Mouse (Mus musculus) ovary, postnatal 10 days (tissue): ENCODE results near the gene Lrrc20.
"Not testable (repeated sequence)": the region's sequence is repeated elsewhere in the genome, so short reads cannot be mapped to it uniquely, and the experiment has no call there.

ENCODE experiments used
- DNase-seq: peaks from one replicate; pipeline ENCODE4 v3.0.0; 2022; ENCODE audit warnings: low spot score

Lrrc20 gene

DNA sequence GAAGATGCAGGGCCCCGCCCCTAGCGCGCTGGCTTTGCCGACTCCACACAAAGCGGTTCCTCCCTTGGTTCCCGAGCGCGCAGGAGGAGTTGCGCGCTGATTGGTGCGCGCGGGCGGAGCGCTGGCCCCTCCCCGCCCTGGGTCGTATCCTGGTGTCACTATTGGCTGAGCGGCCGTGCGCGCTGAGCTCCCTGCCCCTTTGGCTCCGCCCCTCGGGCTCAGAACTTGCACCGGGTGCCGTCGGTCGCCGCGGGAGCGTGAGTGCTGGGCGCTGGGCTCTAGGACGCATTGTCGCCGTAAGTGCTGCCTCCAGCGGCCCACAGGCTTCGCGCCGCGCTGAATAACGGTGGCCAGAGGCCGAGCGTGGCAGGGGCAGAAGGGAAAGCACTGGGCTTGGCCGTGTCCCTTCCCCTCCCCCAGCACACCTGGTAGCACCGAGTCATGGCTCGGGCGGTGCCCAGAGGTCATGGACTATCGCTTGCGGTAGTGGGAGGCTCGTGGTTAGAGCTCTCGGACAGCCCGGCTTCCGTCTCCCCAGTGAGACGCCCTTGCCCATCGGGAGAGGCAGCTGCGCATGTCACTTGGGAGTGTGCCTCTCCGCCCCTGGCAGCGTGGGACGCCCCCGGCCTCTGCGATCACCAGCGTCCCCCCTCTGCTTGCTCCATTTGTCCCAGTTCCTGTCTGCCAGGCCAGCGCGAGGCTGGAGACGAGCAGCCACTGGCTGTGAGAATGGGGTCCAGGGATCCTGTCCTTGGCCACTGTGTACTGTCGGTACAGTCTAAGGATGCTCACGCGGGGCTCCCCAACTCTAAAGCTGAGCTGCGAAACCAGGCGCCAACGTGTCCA lies at the start of gene Lrrc20:
TSS of gene Lrrc20 (plus strand) at position 208 of the 846 bp plus-strand sequence.
- DNase-seq: peak; percentile 63

DNA sequence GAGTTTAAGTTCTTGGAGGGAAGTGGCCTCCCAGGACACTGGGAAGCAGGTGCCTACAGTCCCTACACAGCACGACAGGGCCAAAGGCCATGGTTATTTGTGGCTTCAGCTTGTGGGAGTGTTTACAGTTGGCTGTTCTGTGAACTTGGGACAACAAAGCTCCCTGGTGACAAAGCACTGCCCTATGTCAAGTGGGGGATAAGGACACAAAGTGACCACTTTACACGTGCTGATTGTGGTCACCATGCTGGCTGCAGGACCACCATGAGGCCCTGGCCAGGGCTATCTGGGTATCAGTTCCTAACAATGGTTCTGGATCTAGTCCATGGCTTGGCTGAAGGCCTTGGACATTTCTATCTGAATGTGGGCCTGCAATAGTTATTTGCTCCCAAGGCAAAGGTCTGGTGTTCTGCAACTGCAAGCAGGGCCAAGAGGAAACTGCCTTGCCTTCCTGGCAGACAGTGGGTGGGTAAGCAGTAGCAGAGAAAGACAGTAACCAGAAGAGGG lies 49.3 kb upstream of the Lrrc20 start:
- no peak for DNase-seq

DNA sequence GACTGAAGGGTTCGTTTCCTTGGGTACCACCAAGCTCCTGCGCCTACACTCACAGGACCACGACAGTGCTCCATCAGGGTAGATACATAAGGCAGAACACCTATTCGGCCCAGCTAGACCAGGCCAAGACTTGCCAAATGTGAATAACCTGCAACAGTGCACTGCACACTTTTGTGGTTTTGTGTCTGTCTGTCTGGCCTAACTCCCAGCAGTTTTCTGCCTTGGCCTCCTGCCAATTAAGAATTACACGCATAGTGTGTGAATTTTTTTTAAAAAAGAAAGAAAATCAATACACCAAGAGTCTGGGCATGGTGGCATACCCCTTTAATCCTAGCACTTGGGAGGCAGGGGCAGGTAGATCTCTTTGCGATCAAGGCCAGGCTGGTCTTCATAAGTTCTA lies 47.6 kb upstream of the Lrrc20 start:
- DNase-seq: no peak

DNA sequence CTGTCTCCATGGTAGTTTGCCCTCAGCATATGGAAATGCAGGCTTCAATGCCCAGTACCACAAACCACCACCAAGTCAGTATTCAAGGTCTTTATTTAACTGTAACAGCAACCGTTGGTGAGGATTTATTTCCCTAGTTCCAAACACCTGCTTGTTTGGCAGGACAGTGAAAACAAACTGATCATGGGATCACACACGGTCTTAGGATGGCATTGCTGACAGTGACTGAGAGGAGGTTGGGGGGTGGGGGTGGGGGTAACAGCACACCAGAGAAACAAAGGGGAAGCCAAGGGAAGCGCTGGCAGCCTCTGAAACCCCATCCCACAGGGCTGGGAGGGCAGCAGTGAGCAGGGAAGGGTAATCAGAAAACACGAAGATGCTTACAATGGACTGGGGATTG lies 47.2 kb upstream of the Lrrc20 start:
- no peak for DNase-seq

DNA sequence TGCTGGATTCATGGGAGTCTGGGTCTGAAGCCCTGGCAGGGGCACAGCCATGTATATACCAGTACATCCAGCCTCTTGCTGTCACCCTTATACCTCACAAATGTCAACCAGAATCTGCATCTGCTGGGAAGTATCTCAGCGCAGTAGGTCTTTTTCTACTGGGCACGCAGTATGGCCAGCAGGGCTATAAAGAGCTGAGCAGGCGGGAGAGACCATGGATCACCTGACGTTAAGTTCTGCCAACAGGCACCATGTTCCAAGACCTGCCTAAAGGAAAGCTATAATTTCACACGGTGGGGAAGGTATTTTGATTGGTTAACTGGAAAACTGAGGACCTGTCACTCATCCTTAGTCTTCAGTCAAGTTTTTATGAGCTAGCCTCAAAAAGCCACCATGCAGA lies 46.6 kb upstream of the Lrrc20 start:
- no peak for DNase-seq

DNA sequence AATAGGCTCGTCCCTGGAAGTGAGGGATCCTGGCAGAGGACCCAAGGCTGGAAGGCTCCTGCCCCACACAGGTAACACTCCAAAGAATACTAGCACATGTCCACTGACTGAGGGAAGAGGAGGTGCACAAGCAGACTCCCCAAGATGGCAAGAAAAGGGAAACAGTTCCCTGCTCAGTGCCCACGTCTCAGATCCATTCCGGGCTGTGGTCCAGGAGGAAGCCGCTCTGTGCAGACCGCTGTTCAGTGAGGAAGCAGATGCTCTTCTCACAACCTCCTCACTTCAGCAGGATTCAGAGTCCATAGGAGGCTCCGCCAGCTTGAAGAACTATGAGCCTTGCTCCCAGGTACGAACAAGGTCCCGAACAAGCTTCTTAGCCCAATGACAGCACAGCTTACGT lies 44.2 kb upstream of the Lrrc20 start:
- no peak for DNase-seq

DNA sequence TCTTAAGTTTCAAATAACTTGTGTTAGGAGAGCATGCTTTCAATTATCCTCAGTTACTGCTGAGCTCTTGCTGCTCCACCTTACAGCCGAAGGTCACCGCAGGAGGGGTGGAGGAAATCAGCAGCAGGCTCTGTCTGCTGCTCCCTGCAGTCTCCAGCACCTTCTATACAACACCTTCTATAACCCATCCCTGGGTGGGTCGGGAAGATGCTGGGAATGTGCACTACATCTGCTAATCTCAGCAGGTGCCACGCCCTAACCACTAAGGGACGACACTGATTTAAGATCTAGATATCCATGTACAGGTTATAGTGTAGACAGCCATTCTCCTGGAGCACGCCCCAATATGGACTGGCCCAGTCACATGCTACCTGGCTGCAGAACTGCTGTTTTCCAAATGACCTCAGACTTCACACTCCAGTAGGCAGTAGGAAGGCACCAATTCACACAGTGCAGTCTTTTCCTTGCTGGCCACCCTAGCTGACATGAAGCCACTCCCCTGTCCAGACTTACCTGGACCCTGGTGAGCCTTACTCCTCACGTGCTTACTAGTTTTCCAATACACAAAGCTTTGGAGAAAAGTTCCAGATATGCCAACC lies 35.3 kb upstream of the Lrrc20 start:
- DNase-seq: no peak

DNA sequence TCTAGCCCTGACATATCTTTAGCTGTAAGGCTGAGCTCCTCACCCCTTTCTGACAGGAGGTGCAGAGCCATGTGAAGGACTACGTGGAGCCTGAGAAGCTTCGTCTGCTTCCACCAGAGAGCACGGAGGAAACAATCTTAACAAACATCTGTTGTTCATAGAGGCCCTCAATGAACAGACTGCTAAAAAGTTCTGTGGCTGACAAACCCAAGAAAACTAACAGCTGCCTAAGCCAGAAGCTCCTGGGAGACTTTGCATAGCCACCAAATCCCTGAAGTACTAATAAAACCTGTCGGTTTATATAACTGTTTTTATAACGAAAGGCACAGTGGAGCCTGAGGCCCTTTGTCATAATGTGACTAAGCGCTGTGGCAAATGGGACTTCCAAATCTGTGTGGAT lies 32.1 kb upstream of the Lrrc20 start:
- no peak for DNase-seq

DNA sequence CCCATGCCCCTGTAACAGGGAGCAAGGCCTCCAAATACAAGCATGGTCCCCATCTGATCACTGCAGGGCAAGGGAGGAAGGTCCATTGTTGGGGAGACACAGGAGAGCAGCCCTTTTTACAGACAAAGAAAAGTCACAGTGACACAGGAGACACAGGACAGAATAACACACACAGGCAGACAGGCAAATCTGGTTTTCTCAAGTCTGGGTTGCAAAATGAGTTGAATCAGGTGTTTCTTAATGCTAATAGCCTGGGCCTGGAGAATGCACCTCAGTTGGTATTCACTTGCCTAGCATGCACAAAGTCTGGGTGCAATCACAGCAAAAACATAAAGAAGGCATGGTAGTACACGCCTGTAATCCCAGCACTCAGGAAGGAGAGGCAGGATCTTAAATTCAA lies 31.7 kb upstream of the Lrrc20 start:
- DNase-seq: no peak

DNA sequence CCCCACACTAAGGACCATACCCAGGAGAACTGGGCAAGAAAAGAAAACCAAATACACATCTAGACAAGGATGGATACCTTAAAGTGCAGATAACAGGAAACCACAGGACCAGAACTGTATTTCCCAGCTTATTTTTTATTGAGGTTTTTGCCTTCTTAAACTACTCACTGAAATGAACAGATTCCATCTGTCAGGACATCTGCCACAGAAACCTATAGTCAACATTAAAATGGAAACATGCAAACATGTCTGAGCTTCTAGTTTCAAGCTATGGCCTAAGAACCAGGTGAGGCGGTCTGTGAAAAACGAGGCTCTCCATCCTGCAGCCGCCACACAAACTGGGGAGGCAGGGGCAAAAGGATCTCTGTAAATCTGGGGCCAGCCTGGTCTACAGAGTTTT lies 30.6 kb upstream of the Lrrc20 start:
- no peak for DNase-seq

DNA sequence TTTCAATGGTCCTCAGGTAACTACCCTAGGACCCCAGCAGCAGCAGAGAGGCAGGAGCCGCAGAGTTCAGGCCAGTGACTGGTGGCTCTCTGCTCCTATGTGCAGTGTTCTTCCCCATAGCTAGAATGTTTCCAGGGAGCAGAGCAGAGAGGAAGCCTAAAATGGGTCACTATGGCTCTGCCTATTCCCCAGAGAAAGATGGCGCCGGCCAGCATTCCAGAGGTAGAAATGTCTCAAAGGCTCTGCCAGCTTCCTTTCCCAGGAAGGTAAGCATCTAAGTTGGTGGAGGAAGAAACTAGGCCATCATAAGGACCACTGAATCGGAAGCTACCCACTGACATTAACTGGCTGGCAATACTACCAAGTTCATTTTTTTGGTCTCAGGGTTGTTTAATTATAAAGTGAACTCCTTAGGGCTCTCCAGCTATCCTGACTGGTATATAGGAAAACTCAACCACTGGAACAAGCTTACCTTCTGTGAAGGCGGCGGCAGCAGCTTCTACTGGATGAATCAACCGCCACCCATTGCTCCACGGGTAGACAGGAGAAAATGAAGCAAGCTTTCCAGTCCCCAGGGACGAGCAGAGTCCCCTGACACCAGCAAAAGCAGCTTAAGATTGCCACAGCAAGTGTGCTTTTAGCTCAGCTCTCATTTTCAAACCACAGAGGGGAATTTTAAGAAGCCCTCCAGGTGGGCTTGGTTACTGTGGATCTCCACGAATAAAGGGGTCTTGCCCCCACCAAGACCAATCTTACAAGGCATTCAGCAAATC lies 27.8 kb upstream of the Lrrc20 start:
- DNase-seq: no peak

DNA sequence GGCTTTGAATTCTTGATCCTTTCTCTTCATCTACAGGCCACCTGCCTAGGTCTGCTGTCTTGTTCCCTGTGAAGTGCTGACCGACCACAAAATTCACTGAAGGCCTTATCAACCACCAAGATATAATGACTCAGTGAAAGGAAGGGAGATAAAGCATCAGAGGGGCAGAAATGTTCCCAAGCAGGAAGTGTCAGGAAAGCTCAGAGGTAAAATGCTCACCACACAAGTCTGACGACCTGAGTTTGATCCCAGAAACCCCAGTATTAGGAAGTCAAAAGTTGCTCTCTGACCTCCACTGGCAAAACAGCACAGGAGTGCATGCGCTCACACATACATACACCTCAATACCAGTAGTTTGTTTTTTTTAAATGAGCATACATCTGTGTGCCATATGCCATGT lies 26.8 kb upstream of the Lrrc20 start:
- no peak for DNase-seq

DNA sequence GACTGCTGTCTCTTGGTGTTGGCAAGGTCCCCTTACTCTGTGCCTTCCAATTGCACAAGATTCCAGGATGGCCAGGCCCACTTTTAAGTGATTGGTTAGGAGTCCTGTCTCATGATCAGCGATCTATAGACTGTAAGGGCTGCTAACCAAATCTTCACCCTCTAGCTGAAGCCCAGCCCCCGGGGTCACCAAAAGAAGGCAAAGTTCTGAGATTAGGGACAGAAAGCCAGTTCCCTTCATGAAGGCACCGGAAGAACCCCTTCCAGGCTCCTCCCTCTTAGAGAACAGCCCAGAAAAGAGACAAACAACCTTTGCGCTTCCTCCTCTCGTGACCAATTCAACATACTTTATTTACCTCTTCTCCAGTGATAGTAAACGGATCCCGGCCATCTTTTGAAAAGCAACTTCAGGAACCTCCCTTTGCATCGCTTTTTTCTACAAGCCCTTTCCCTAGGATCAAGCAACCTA lies 24.1 kb upstream of the Lrrc20 start:
- peak; percentile 8 for DNase-seq

DNA sequence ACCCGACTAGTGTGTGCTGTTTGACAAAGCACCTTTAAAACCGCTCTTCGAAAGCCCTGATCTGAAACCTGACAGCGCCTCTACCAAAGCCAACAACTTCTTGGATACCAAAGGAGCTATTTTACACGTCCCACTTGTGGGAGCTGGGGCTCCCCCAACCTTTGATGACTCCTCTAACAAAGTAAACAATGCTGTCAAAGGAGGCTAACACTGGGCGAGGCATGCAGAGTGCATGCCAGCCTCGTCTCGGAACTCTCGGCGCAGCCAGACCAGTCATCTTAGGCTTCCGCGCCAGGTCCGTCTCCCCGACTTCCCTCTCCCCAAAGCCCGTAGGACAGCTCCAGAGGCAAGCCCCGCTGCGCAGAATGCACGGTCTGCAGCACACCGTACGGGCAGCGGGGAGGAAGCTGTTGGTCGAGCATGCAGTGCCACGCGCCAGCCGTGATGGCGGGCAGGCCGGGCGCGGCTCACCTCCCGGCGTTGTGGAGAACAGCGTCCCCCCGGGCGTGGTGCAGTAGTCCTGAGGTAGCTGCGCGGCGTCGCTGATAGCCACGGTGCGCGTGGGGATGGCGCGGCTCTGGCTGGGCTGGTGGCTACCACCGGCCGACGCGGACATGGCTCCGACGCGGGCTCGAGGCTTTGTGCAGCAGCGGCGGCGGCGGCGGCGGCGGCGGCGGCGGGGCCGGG lies 23.5 kb upstream of the Lrrc20 start:
- DNase-seq: peak; percentile 18

DNA sequence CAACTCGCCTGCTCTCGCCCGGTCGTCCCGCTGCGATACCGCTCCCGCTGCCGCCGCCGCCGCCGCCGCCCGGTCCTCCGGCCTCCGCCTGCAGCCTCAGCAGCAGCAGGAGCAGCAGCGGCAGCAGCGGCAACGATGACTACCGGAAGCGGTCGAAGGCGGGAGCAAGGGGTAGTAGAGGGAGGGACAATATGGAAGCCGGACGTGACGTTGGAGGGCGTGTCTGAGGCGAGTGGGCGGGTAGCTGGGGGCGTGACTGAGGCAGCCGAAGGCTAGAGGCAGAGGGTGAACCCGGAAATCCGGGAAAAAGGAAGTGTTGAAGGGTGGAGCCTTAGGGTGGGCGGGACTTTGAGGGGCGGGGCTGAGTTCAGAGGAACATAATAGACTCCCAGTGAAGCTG lies 23.0 kb upstream of the Lrrc20 start, which contains the start of gene Eif4ebp2:
TSS of gene Eif4ebp2 (minus strand) at position 17 of the 400 bp plus-strand sequence.
- DNase-seq: peak; percentile 97

DNA sequence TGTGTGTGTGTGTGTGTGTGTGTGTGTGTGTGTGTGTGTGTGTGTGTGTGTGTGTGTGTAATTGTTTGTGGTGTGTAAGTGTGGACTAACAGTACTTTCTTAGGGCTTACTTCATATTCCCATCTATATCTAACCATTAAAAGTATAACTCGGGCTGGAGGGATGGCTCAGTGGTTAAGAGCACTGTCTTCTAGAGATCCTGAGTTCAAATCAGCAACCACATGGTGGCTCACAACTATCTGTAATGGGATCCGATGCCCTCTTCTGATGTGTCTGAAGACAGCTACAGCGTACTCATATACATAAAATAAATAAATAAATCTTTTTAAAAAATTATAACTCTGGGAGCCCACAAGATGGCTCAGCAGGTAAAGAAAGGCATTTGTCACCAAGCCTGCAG lies 22.4 kb upstream of the Lrrc20 start:
- not testable (repeated sequence) for DNase-seq

DNA sequence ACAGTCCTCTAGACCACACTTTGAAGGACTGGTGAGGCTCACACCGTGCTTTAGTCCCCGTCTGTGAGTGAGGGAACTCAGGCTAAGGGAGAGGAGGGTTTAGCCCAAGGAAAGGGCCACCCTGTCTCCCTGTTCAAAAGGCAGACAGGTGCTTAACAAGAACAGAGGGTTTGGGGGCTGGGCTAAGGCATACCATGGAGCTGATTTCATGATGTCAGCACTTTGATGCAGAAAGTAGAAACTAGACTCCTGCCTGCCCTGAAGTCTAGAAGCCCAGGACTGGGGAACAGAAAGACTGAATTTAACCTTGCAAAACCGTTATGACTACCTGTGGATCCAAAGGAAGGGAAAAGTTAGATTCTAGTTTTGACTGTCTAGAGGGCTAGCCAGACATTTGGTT lies 18.4 kb upstream of the Lrrc20 start:
- no peak for DNase-seq

DNA sequence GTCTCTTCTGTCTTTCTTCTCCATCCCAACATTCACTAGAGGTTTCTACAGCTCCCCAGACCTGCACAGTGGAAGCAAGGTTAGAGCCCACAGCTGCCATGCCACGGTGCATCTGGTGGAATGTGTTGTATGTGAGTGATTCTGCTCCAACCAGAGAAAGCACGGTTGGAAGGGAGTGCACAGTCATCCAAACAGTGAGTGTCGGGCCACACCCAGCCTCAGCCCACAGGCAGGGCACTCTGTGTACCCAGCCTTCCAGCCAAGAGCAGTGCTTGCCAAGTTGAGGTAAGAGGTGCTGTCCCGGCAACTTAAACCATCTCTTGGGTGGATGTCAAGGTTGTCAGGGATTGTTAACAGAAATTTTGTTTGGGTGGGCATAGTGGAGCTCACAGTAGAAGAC lies 10.6 kb upstream of the Lrrc20 start:
- no peak for DNase-seq

DNA sequence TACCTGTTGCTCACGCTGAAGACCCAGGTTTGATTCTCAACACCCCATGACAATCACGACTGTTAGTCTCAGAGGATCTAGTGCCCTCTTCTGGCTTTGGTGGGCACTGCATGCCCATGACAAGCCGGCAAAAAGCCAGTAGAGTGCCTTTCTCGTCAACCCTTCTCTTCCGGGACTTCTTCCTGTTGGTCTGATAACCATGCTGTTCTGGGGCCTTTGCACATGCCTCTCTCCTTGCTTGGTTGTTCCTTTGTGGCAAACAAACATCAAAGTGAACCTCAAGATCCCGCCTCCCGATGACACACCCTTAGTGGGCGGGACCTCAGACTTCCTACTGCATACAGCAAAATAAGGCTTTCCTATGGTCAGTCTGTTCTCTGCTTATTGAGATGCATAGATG lies 9.4 kb upstream of the Lrrc20 start:
- DNase-seq: no peak

DNA sequence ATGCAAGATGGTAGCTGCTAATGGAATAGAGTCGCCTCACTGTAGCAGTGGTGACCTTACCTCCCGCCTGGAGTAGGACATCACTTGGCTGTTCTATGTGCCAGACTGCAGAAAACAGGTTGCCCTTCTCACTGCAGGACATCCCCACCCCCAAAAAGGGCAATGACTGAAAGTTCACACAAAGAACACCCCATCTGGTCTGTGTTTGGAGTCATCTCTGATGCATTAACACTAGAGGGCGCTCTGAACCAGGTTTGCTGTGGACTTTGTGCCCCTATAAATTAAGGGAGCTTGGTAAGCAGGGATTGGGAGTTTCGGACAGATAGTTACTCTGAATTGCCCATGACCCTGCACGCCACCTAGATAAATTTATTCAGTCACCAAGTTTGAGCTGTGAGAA lies 8.7 kb upstream of the Lrrc20 start:
- DNase-seq: no peak

DNA sequence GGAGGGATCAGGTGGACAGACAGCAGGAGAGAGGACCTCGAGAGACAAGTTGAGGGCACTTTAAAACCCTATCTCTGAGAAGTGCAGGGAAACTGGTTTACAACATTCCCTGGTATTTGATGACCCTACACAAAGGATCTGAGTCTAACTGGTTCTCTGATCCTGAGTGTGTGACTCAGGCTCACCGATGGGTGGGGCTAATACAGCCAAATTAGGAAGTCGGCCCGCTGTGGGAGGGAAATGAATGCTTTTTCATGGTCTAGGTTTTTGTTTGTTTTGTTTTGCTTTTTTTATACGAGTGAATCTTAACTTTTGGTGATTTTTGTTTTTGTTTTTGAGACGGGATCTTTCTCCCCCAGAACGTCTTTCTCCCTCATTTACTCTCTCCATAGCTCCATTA lies 6.7 kb upstream of the Lrrc20 start:
- no peak for DNase-seq

DNA sequence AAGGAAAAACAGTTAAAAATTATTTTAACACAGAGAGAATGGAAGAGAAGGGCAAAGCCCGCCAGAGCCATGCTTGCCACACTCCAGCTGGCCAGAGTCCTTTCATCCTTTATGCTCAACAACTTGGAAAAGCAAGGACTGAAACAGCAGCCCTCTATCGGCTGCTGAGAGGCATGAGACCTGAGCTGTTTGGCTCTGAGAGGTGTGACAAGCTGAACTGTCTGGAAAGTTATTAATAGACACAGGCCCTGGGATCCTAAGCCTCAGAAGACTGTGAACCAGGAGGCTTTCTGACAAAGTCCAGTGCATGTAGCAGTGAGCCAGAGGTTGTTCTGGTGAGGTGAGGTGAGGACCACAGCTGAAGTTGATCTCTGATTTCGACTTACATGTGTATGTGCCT lies 2.0 kb upstream of the Lrrc20 start:
- DNase-seq: no peak
